Mouse (Mus musculus): ENCODE data around the gene Ermp1.

GRCm38 (mm10) chr19:29696840-29697239 lies 48.6 kb upstream of the Ermp1 start:
- TF ChIP-seq CHD1 (IDR thresholded peaks at IDR 0.05; ENCODE audit: low read depth, low read length) (no peak), CTCF (IDR thresholded peaks at IDR 0.05 in 2 of 3, conservative IDR thresholded peaks at IDR 0.05 in 1 of 3; ENCODE audit: control insufficient read depth in 1 of 3, insufficient read depth in 1 of 3, low read depth in 2 of 3, low read length in 3 of 3, poor library complexity in 1 of 3, severe bottlenecking in 1 of 3) (no peak), POLR2A (IDR thresholded peaks at IDR 0.05; ENCODE audit: control insufficient read depth in 1 of 2, insufficient read depth in 1 of 2, low read depth in 1 of 2, low read length in 2 of 2, poor library complexity in 1 of 2) (no peak), RCOR1 (IDR thresholded peaks at IDR 0.05; ENCODE audit: low read depth, low read length) (no peak), POLR2AphosphoS2 (IDR thresholded peaks at IDR 0.05; ENCODE audit: low read length) (no peak), TCF12 (IDR thresholded peaks at IDR 0.05; ENCODE audit: low read depth, low read length) (peak; percentile 65; the same call in 1 of the 2 replicates), ELF1 (IDR thresholded peaks at IDR 0.05; ENCODE audit: low read depth, low read length) (no peak), TAL1 (IDR thresholded peaks at IDR 0.05; ENCODE audit: low read length) (no peak), MAX (IDR thresholded peaks at IDR 0.05; ENCODE audit: low read length) (no peak)

Measured in MEL (cell line).